Mouse (Mus musculus) macrophage (primary cell): ENCODE measurements around the gene Lrrc4b. TPM values are rescaled to one million over a fixed set of nuclear protein-coding genes. Genes with fewer than 3 reads are reported as not detected.
A peak's percentile ranks its signal among the peaks of the same experiment; 100 is the strongest.

Source experiments
- H3K27ac ChIP-seq: fragments of 350-480 bp; formaldehyde crosslinking; 2 replicates; pipeline ENCODE4 v1.9.0; 2021
- H3K36me3 ChIP-seq: fragments of 350-480 bp; formaldehyde crosslinking; 2 replicates; pipeline ENCODE4 v1.9.0; 2021; ENCODE audit errors: inconsistent target
- H3K4me3 ChIP-seq: fragments of 350-480 bp; formaldehyde crosslinking; 2 replicates; pipeline ENCODE4 v1.9.0; 2021; ENCODE audit errors: inconsistent target
- H3K79me2 ChIP-seq: fragments of 350-480 bp; formaldehyde crosslinking; 2 replicates; pipeline ENCODE4 v1.9.0; 2021; ENCODE audit errors: inconsistent target
- WGBS: methylation state at CpG from one replicate; pipeline ENCODE4 v1.1.7; 2026; ENCODE audit warnings: inconsistent platforms; ENCODE audit not compliant: missing documents; 5-methylcytosine and 5-hydroxymethylcytosine counted together
- polyA plus RNA-seq: library from polyadenylated mRNA; stranded (reverse); fragments of 250-400 nt; gene quantifications from 3 replicates; pipeline ENCODE4 v1.2.4, GENCODE M21; 2018; ENCODE audit warnings: inconsistent platforms

Gene Lrrc4b
- polyA plus RNA-seq, 1 experiment from 2014 or later = not detected

- Histone ChIP-seq H3K79me2 (no peaks in the 10 kb centered on the region), H3K36me3 (no peaks in the 10 kb centered on the region), H3K4me3 (no peak within 1 kb of the TSS), H3K27ac (no peak within 1 kb of the TSS)
- 84% methylated on average over 2 of the region's 2 CpGs for WGBS
Observed at GRCm38 (mm10) chr7:44465111-44465510, 36.3 kb downstream of the Lrrc4b start, which contains the start of gene Aspdh. TSS of gene Aspdh (plus strand) at chr7:44465391.

DNA sequence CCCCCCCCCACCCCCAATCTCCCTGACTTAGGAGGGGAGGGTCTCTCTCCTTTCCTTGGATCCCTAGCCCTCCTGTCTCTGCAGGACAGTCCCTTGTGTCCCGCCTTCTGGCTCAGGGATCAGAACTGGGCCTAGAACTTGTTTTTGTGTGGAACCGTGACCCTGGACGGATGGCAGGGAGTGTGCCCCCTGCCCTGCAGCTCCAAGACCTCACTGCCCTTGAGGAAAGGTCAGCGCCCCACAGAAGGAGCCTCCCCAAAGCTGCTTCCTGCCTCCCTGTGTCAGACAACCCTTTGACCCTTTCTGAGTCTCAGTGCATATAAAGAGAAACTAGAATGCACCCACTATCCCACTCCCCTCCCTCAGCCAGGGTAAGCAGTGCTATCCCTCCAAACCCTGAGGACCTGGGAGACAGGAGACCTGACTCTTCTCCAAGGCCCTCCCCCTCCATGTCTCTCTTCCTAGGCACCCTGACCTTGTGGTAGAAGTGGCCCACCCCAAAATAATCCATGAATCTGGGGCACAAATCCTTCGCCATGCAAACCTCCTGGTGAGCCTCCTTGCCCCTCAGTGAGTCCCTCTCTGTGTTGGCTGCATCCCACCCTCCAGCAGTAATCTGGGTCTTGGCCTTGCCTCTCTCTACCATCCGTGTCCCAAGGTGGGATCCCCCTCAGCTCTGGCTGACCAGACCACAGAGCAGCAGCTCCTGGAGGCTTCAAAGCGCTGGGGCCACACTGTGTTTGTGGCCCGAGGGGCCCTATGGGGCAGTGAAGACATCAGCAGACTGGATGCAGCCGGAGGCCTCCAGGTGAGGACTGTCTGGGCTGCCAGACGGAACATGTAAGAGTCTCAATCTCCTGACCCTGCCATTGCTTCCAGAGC is 37.4 kb downstream of the Lrrc4b start:
- H3K36me3 ChIP-seq = no peaks in the 10 kb centered on the region
- 95% methylated on average over 10 of the region's 10 CpGs for WGBS
- no peak overlapping the region for H3K4me3 ChIP-seq
- H3K79me2 ChIP-seq = no peaks in the 10 kb centered on the region
- no peak overlapping the region for H3K27ac ChIP-seq

DNA sequence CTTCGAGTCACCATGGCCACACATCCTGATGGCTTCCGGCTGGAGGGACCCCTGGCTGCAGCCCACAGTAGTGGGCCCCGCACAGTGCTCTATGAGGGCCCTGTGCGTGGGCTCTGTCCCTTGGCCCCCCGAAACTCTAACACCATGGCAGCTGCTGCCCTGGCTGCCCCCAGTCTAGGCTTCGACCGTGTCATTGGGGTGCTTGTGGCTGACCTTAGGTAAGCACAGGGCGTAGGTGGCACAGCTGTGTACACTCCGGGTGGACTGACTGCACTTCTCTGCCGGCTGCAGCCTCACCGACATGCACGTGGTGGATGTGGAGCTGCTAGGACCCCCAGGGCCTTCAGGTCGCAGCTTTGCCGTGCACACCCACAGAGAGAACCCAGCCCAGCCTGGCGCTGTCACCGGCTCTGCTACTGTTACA is 38.1 kb downstream of the Lrrc4b start:
- 92% methylated on average over 16 of the region's 16 CpGs for WGBS
- H3K4me3 ChIP-seq = no peak overlapping the region
- no peak overlapping the region for H3K27ac ChIP-seq
- no peaks in the 10 kb centered on the region for H3K36me3 ChIP-seq
- H3K79me2 ChIP-seq = no peaks in the 10 kb centered on the region

GRCm38 (mm10) chr7:44467811-44468411 is 39.1 kb downstream of the Lrrc4b start, which contains the start of gene Josd2:
TSS of gene Josd2 (plus strand) at chr7:44467980.
- peak within 1 kb of the TSS; percentile 27 for H3K27ac ChIP-seq
- under 1% methylated on average over 42 of the region's 42 CpGs for WGBS

GRCm38 (mm10) chr7:44468644-44469285 is 39.9 kb downstream of the Lrrc4b start:
- Histone ChIP-seq H3K79me2 (no peaks in the 10 kb centered on the region), H3K36me3 (no peaks in the 10 kb centered on the region), H3K27ac (peak overlapping the region; percentile 27; the same call in 1 of the 2 replicates), H3K4me3 (peak overlapping the region; percentile 77)
- 92% methylated on average over 15 of the region's 15 CpGs for WGBS

More at GRCm38 (mm10) chr7:44467811-44468411, 39.1 kb downstream of the Lrrc4b start, which contains the start of gene Josd2:
- Histone ChIP-seq H3K4me3 (peak within 1 kb of the TSS; percentile 77), H3K79me2 (no peaks in the 10 kb centered on the region), H3K36me3 (no peaks in the 10 kb centered on the region)

DNA sequence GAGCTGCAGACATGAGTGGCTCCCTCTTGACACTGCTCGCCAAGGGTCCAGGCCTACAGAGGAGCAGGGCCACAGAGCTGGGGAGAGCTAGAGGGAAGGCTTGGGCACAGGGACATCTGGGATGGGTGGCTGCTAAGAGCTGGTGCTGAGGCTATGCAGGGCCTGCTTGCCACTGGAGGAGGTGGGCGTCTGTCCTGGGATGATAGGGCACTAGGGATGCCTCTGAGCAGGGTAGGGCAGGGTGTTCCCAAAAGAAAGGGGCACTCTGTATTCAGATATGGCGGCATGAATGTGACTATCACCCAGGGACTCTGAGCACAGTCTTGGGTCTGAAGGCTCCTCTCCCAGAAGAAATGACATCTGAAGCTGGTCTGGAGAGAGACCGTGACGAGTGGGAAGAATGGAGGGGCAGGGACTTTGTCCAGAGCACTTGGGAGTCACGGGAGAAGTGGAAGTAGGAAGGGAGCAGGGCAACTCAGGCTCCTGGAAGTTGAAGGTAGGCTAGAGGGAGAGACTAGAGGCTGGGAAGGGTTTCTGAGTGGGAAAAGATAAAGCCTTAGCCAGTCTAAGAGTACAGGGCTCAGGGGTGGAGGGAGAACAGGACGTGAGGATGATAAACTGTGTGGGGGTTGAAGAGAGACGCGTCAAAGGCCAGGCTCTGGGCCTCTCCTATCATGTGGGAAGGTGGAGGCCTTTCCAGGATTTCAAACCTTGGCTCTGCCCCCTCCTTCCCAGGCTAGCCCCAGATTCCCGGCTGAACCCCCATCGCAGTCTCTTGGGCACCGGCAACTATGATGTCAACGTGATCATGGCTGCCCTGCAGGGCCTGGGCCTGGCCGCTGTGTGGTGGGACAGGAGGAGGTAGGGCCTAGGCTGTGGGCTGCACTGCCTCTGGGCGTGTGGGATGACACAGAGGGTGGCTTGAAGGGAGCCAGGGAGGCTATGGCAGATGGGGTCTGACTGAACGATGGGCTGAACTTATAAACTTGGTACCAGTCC is 41.2 kb downstream of the Lrrc4b start:
- WGBS = 95% methylated on average over 16 of the region's 16 CpGs
- no peak overlapping the region for H3K4me3 ChIP-seq
- H3K79me2 ChIP-seq = no peaks in the 10 kb centered on the region
- no peak overlapping the region for H3K27ac ChIP-seq
- no peaks in the 10 kb centered on the region for H3K36me3 ChIP-seq

DNA sequence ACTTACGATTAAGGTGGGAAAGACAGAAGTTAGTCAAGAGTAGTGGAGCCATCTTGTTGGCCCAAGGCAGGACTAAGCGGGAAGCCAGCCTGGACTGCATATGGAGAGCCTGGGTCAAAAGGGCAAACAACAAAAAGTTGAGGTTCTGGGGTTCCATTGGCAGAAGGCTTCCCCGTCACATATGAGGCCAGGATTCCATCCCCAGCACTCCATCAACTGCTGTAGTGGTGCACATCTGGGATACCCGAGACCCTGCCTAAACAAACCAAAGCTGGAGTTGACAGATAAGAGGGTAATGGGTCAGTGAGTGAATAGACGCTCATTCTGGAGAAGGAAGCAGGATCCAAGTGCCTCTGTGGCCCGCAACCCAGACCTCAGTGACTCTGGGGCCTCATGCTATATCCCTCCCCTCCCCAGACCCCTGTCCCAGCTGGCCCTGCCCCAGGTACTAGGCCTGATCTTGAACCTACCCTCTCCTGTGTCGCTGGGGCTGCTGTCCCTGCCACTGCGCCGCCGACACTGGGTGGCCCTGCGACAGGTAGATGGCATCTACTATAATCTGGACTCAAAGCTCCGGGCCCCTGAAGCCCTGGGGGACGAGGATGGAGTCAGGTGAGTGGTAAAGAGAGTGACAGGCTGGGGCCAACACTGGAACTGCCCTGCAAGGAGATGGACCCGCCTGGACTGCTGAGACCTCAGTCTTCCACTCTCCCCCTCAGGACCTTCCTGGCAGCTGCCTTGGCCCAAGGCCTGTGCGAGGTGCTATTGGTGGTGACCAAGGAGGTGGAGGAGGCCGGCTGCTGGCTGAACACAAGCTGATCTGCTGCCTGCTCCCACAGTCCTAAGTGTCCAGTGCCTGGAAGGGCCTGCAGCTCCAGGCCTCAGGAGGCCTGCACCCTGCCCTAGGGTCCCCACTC is 42.1 kb downstream of the Lrrc4b start:
- H3K27ac ChIP-seq = no peak overlapping the region
- 94% methylated on average over 16 of the region's 16 CpGs for WGBS
- no peaks in the 10 kb centered on the region for H3K79me2 ChIP-seq
- no peaks in the 10 kb centered on the region for H3K36me3 ChIP-seq
- H3K4me3 ChIP-seq = no peak overlapping the region

DNA sequence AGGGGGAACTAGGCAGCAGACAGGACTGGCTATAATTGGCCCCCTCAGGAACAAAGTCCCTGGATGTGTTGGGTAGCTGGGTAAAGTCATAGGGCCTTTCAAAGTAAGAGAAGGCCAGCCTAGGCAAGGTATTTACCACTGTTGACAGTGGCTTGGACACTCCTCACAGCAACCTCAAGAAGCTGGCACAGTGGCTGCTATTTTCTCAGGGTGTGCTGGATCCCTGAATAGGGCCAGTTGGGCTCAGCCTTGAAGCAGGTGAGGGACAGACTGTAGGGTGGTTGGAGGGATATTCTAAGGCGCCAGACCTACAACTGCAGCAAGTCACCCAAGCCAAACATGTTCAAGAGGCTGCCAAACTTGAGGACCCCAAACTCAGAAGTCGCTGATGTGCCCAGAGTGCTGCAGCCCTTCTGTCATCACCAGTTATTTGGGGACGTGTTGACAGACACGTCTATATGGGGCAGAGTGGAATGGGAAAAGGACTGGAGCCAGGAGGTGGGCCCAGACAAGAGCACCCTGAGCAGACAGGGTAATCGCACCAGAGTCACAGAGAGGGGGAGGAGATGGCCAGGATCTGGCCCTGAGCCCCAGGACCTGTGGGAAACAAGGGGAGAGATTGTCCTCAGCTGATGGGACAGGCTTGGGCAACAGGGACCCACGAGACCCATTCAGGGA is 43.2 kb downstream of the Lrrc4b start:
- no peak overlapping the region for H3K27ac ChIP-seq

DNA sequence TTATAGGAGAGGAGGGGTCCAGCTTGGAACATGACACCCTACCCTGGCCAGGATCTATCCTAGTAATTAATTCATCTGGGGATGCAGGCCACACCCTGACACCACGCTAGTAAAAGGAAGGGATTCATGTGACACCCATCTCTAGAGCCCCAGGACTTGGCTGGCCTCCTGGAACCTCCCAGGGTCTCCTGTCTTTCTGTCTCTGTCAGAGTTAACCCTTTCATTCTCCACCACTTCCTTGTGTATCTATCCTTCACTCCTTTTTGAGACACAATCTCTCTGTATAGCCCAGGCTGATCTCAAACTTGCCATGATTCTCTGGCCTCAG is 43.7 kb downstream of the Lrrc4b start:
- Histone ChIP-seq H3K36me3 (no peaks in the 10 kb centered on the region), H3K27ac (no peak overlapping the region), H3K79me2 (no peaks in the 10 kb centered on the region), H3K4me3 (no peak overlapping the region)
- 56% methylated on average over 1 of the region's 1 CpGs for WGBS

More for the DNA sequence above, 43.2 kb downstream of the Lrrc4b start:
- H3K4me3 ChIP-seq = no peak overlapping the region
- no peaks in the 10 kb centered on the region for H3K79me2 ChIP-seq
- no peaks in the 10 kb centered on the region for H3K36me3 ChIP-seq
- 55% methylated on average over 5 of the region's 6 CpGs for WGBS

DNA sequence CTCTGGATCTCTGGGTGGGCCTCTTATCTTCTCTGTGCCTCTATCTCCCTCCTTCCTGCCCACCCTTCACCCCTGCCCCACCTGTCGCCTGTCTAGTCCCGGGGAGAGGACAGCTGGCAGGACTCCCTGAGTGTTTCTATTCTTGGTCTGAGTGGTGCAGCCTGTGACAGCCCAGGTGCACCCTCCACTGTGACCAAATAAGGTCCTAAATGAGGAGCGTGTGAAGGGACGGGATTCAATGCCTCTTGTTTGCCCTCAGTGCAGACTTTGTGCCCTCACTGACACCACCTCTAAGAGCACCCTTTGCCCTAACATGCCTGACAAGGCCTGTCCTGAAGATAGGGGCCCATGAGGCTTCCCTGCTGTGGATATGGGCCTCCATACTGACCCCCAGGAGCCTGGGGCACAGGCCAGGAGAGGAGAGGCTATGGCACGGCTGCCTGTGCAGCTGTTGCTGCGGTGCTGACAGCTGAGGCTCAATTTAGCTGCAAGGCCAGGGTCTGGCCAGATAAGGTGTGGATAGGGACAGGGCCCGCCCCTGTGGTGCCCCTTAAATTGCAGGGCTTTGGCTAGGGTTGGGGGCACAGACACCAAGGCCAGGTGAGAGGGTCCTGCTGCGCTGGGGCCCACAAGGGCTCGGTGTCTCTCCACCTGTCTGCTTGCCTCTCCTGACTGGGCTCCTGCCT is 44.3 kb downstream of the Lrrc4b start:
- WGBS = 56% methylated on average over 8 of the region's 9 CpGs
- no peaks in the 10 kb centered on the region for H3K79me2 ChIP-seq
- no peaks in the 10 kb centered on the region for H3K36me3 ChIP-seq
- no peak overlapping the region for H3K27ac ChIP-seq
- no peak overlapping the region for H3K4me3 ChIP-seq

DNA sequence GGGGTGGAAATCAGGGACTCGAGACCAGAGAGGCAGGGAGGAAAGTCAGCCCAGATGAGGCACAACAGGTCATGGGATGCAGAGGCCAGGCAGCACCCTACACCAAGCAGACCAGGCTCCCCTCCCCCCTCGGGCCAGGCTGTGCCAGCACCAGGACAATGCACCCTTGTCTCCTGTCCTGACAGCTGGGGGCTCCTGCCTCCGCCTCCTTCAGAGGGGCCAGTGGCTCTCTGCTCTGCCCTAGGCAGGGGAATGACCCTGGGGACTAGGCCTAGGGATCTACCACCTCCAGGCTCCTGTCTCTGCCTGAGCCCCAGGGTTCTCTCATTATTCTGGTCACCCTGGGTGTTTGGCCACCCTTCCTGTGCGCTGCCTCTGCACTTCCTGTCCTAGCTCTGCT is 45.6 kb downstream of the Lrrc4b start:
- WGBS = 49% methylated on average over 3 of the region's 4 CpGs
- no peak overlapping the region for H3K4me3 ChIP-seq
- H3K36me3 ChIP-seq = no peaks in the 10 kb centered on the region
- no peak overlapping the region for H3K27ac ChIP-seq
- no peaks in the 10 kb centered on the region for H3K79me2 ChIP-seq

DNA sequence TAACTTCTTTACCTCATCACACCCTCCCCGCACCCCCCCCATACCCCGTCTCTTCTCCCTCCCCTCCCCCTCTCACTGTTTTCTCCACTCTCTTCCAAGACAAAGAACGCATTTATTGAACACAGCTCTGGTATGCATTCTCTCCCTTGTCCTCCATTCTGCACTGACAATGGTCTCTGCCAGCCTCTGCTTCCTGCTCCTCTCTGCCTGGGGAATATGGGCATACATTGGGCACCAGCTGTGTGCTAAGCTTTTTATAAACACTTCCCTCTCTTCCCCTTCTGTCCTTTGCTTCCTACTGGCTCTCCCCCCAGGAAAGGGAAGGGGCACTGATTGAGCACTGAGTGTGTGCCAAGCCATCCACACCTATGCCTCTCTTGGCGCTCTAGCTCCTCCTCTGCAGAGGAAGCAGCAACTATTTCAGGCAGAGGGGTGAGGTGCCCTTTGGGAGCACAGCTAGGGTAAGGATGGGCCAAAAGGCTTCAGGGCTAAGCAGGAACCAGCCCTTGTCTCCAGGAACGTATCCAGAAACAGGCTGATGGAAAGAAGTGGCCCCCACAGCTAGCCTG is 46.3 kb downstream of the Lrrc4b start:
- WGBS = 24% methylated on average over 3 of the region's 5 CpGs
- H3K79me2 ChIP-seq = no peaks in the 10 kb centered on the region
- no peak overlapping the region for H3K27ac ChIP-seq
- no peak overlapping the region for H3K4me3 ChIP-seq
- no peaks in the 10 kb centered on the region for H3K36me3 ChIP-seq
